Comparison of ENCODE assay signal across 8 mouse cellular contexts in the genomic region with DNA sequence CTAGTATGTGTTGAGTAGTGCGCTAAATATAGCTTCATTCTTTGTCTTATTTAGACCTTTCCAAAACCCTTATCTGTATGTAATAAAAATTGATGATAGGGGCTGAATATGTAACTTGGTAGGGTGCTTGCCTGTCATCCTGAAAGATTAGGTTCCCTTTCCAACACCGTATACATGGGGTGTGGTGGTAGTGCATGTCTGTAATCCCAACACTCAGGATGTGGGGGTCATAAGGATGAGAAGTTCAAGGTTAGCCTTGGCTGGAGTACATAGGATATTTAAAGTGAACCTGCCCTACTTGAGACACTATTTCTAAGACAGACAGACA. TPM values are rescaled to one million over a fixed set of nuclear protein-coding genes. Genes with fewer than 3 reads are reported as not detected.
DNase-seq lines count a peak whose midpoint lies in the region; ATAC-seq and TF ChIP-seq lines count a peak whose summit lies in the region.

No protein-coding gene starts in this region.

- no peak for TF ChIP-seq POLR2A in MEL (IDR thresholded peaks at IDR 0.05; ENCODE audit: control insufficient read depth in 1 of 2, insufficient read depth in 1 of 2, low read depth in 1 of 2, low read length in 2 of 2, poor library complexity in 1 of 2)

- intact Hi-C loops in heart, postnatal 36 days (cut with DNase I) = no loop called here

- H3K4me2 ChIP-seq in heart, embryonic 14.5 days (ENCODE audit: low read length) = peak overlapping the region; percentile 93
- H3K4me2 ChIP-seq in hindbrain, embryonic 12.5 days (replicated peaks) = peak overlapping the region; percentile 85

- TF ChIP-seq CTCF in MEL (IDR thresholded peaks at IDR 0.05 in 2 of 3, conservative IDR thresholded peaks at IDR 0.05 in 1 of 3; ENCODE audit: control insufficient read depth in 1 of 3, insufficient read depth in 1 of 3, low read depth in 2 of 3, low read length in 3 of 3, poor library complexity in 1 of 3, severe bottlenecking in 1 of 3) = no peak

- 0 out of 4 replicates have a peak, but pooled peaks of 1 of the 2 experiments have one; percentile 11 for TF ChIP-seq EP300 in MEL (IDR thresholded peaks at IDR 0.05; ENCODE audit: low read depth in 1 of 2, low read length in 2 of 2)

- peak overlapping the region; percentile 89 for H3K9ac ChIP-seq in heart, embryonic 14.5 days (ENCODE audit: low read length)
- peak overlapping the region; percentile 98 for H3K9ac ChIP-seq in MEL (ENCODE audit: control insufficient read depth, low read depth, low read length, poor library complexity, severe bottlenecking)
- H3K9ac ChIP-seq in hindbrain, embryonic 12.5 days = peak overlapping the region; percentile 84; the same call in 1 of the 2 replicates

- peaks cover 13% of the 10 kb centered on the region for H3K79me2 ChIP-seq in MEL (ENCODE audit: control insufficient read depth, insufficient read depth, low read length, poor library complexity)

- TF ChIP-seq RAD21 in MEL (IDR thresholded peaks at IDR 0.05; ENCODE audit: low read depth, low read length) = no peak

- no peaks in the 10 kb centered on the region for H3K27me3 ChIP-seq in heart, embryonic 14.5 days (ENCODE audit: control insufficient read depth, insufficient read depth, low read length)
- no peaks in the 10 kb centered on the region for H3K27me3 ChIP-seq in MEL (ENCODE audit: control insufficient read depth in 1 of 2, insufficient read depth in 2 of 2, low read length in 2 of 2)
- H3K27me3 ChIP-seq in hindbrain, embryonic 12.5 days = no peaks in the 10 kb centered on the region
- H3K27me3 ChIP-seq in midbrain, embryonic 10.5 days (ENCODE audit: low read depth, poor library complexity, severe bottlenecking) = no peaks in the 10 kb centered on the region

- DNase-seq in heart, postnatal 36 days = no peak
- no peak for DNase-seq in MEL (ENCODE audit: low read depth, low spot score)
- DNase-seq in midbrain, embryonic 10.5 days (ENCODE audit: low spot score) = no peak
- no peak for DNase-seq in embryo, embryonic 10 days (ENCODE audit: low spot score)
- no peak for DNase-seq in cerebellum, postnatal 10 days
- no peak for DNase-seq in natural killer cell, adult 2 months (ENCODE audit: low spot score in 2 of 2)

- H3K27ac ChIP-seq in heart, embryonic 14.5 days (replicated peaks in 1 of 2; ENCODE audit: control insufficient read depth in 1 of 2, insufficient read depth in 1 of 2, low read depth in 2 of 2, low read length in 2 of 2) = peak overlapping the region; percentile 92 to 97
- H3K27ac ChIP-seq in MEL (ENCODE audit: control insufficient read depth, low read depth, low read length) = peak overlapping the region; percentile 84
- H3K27ac ChIP-seq in hindbrain, embryonic 12.5 days = peak overlapping the region; percentile 89
- peak overlapping the region; percentile 99 for H3K27ac ChIP-seq in midbrain, embryonic 10.5 days (replicated peaks)

- ATAC-seq in heart, embryonic 14.5 days (ENCODE audit: insufficient number of reproducible peaks, insufficient read depth, low FRiP score, low read depth) = no peak
- peak; percentile 60; the same call in 1 of the 2 replicates for ATAC-seq in hindbrain, embryonic 12.5 days (ENCODE audit: low FRiP score)

- WGBS in heart, embryonic 14.5 days = 52% methylated on average over 2 of the region's 2 CpGs
- 60% methylated on average over 2 of the region's 2 CpGs for WGBS in hindbrain, embryonic 12.5 days
- 82% methylated on average over 2 of the region's 2 CpGs for WGBS in midbrain, embryonic 10.5 days

- peak overlapping the region; percentile 70 to 94 for H3K4me3 ChIP-seq in heart, embryonic 14.5 days (ENCODE audit: control insufficient read depth in 1 of 2, insufficient read depth in 1 of 2, low read depth in 1 of 2, low read length in 2 of 2)
- H3K4me3 ChIP-seq in MEL (ENCODE audit: control insufficient read depth in 1 of 2, insufficient read depth in 1 of 2, low read depth in 2 of 2, low read length in 2 of 2) = peak overlapping the region; percentile 81 to 92
- H3K4me3 ChIP-seq in hindbrain, embryonic 12.5 days = peak overlapping the region; percentile 70
- H3K4me3 ChIP-seq in midbrain, embryonic 10.5 days = peak overlapping the region; percentile 85

- peaks cover 14% of the 10 kb centered on the region for H3K36me3 ChIP-seq in heart, embryonic 14.5 days (ENCODE audit: control insufficient read depth, insufficient read depth, low read length)
- peaks cover 0 to 10% of the 10 kb centered on the region in 2 experiments; a peak in 3 of 4 replicates for H3K36me3 ChIP-seq in MEL (ENCODE audit: control insufficient read depth in 1 of 2, insufficient read depth in 2 of 2, low read length in 2 of 2)
- H3K36me3 ChIP-seq in hindbrain, embryonic 12.5 days = no peaks in the 10 kb centered on the region
- peaks cover 3% of the 10 kb centered on the region; the same call in 1 of the 2 replicates for H3K36me3 ChIP-seq in midbrain, embryonic 10.5 days

- no peaks in the 10 kb centered on the region for H3K9me3 ChIP-seq in heart, embryonic 14.5 days (ENCODE audit: control insufficient read depth, low read length)
- H3K9me3 ChIP-seq in MEL (replicated peaks; ENCODE audit: insufficient read depth, low read length) = no peaks in the 10 kb centered on the region
- no peaks in the 10 kb centered on the region for H3K9me3 ChIP-seq in hindbrain, embryonic 12.5 days (replicated peaks)
- no peaks in the 10 kb centered on the region for H3K9me3 ChIP-seq in midbrain, embryonic 10.5 days (replicated peaks)

- H3K4me1 ChIP-seq in heart, embryonic 14.5 days (ENCODE audit: control insufficient read depth in 2 of 2, insufficient read depth in 2 of 2, low read length in 2 of 2) = peaks cover 0 to 8% of the 10 kb centered on the region in 2 experiments; a peak in 3 of 4 replicates
- peaks cover 4 to 5% of the 10 kb centered on the region in 2 experiments; a peak in 3 of 4 replicates for H3K4me1 ChIP-seq in MEL (ENCODE audit: control insufficient read depth in 1 of 2, insufficient read depth in 2 of 2, low read length in 2 of 2)
- H3K4me1 ChIP-seq in hindbrain, embryonic 12.5 days = peaks cover 8% of the 10 kb centered on the region
- H3K4me1 ChIP-seq in midbrain, embryonic 10.5 days = peaks cover 17% of the 10 kb centered on the region

TF ChIP-seq in MEL, 35 proteins besides CTCF, POLR2A, EP300 and RAD21:
- TF ChIP-seq ZNF384 (IDR thresholded peaks at IDR 0.05; ENCODE audit: low read depth, low read length) = no peak
- no peak for TF ChIP-seq HCFC1 (IDR thresholded peaks at IDR 0.05; ENCODE audit: low read depth, low read length)
- TF ChIP-seq MXI1 (IDR thresholded peaks at IDR 0.05; ENCODE audit: low read depth, low read length) = no peak
- TF ChIP-seq MAX (IDR thresholded peaks at IDR 0.05; ENCODE audit: low read length) = 0 out of 2 replicates have a peak, but pooled peaks have one; percentile 59
- TF ChIP-seq KAT2A (conservative IDR thresholded peaks at IDR 0.05; ENCODE audit: low read depth, low read length) = 0 out of 2 replicates have a peak, but pooled peaks have one; percentile 6
- TF ChIP-seq POLR2AphosphoS5 (IDR thresholded peaks at IDR 0.05; ENCODE audit: borderline replicate concordance, low read depth, low read length) = no peak
- no peak for TF ChIP-seq MYB (IDR thresholded peaks at IDR 0.05; ENCODE audit: low read depth, low read length)

RNA-seq across cellular contexts. Expression of gene Ice2, which starts 0.3 kb away (rescaled TPM):
- polyA plus RNA-seq in heart, embryonic 14.5 days (2014; fragmentation: Nextera tagmentation; extraction: Ambion mirVana) = 10.9 and 13.9 TPM in 2 replicates
- total RNA-seq in heart, postnatal 36 days (2021) = 1 to 10 TPM; 5.9 to 6.5 TPM
- total RNA-seq in MEL (2012; rRNA removed) = 14.6 and 15.7 TPM in 2 replicates
- 10 to 100 TPM in 1 of 2 experiments, not detected in 1; 11.6 TPM for polyA plus RNA-seq in MEL (2012; ENCODE audit: insufficient read depth in 1 of 2, insufficient read length in 2 of 2, low read depth in 1 of 2, low replicate concordance in 2 of 2, missing spikeins in 1 of 2)
- polyA plus RNA-seq in hindbrain, embryonic 12.5 days (2016; fragmentation: Nextera tagmentation; extraction: Ambion mirVana) = 20.5 and 20.9 TPM in 2 replicates
- 21.9 and 23.2 TPM in 2 replicates for polyA plus RNA-seq in midbrain, embryonic 10.5 days (2016; fragmentation: Nextera tagmentation; extraction: Ambion mirVana)

RNA-seq across cellular contexts. Expression of gene Anxa2, which starts 56.0 kb away (rescaled TPM):
- 532 and 550 TPM in 2 replicates for polyA plus RNA-seq in heart, embryonic 14.5 days (2014; fragmentation: Nextera tagmentation; extraction: Ambion mirVana)
- 10 to 100 TPM; 74.2 to 98.2 TPM for total RNA-seq in heart, postnatal 36 days (2021)
- 33.9 and 147 TPM in 2 replicates for total RNA-seq in MEL (2012; rRNA removed)
- 100 to 1,000 TPM in 1 of 2 experiments, not detected in 1; 190 TPM for polyA plus RNA-seq in MEL (2012; ENCODE audit: insufficient read depth in 1 of 2, insufficient read length in 2 of 2, low read depth in 1 of 2, low replicate concordance in 2 of 2, missing spikeins in 1 of 2)
- 317 and 331 TPM in 2 replicates for polyA plus RNA-seq in hindbrain, embryonic 12.5 days (2016; fragmentation: Nextera tagmentation; extraction: Ambion mirVana)
- polyA plus RNA-seq in midbrain, embryonic 10.5 days (2016; fragmentation: Nextera tagmentation; extraction: Ambion mirVana) = 133 and 178 TPM in 2 replicates
